Mouse (Mus musculus): ENCODE measurements around the gene Tnfaip8l1. TPM values are rescaled to one million over a fixed set of nuclear protein-coding genes. Genes with fewer than 3 reads are reported as not detected.

Tnfaip8l1 gene
- polyA plus RNA-seq, 1 experiment from 2014 or later = 12.7 TPM

- Histone ChIP-seq H3K9ac (ENCODE audit: low read depth, low read length) (no peak overlapping the region), H3K4me3 (ENCODE audit: low read length) (no peak overlapping the region), H3K9me3 (ENCODE audit: control insufficient read depth, low read length) (no peaks in the 10 kb centered on the region), H3K27me3 (replicated peaks; ENCODE audit: control insufficient read depth, insufficient read depth, low read length) (no peaks in the 10 kb centered on the region), H3K4me2 (ENCODE audit: low read depth, low read length) (no peak overlapping the region), H3K4me1 (ENCODE audit: control insufficient read depth, insufficient read depth, low read length) (peaks cover 10% of the 10 kb centered on the region; the same call in 1 of the 2 replicates), H3K36me3 (ENCODE audit: control insufficient read depth, insufficient read depth, low read length) (peaks cover 39% of the 10 kb centered on the region), H3K27ac (ENCODE audit: low read length) (0 out of 2 replicates have a peak overlapping the region, but pooled peaks have one; percentile 50)
- ATAC-seq = peak; percentile 12; the same call in 1 of the 2 replicates
- 69% methylated on average over 6 of the region's 6 CpGs for WGBS
Measured at GRCm38 (mm10) chr17:56206986-56207674, 44.9 kb downstream of the Tnfaip8l1 start.

GRCm38 (mm10) chr17:56207963-56208530 is 45.8 kb downstream of the Tnfaip8l1 start:
- no peak overlapping the region for H3K9ac ChIP-seq (ENCODE audit: low read depth, low read length)
- no peak overlapping the region for H3K4me2 ChIP-seq (ENCODE audit: low read depth, low read length)
- H3K36me3 ChIP-seq (ENCODE audit: control insufficient read depth, insufficient read depth, low read length) = peaks cover 40% of the 10 kb centered on the region
- no peaks in the 10 kb centered on the region for H3K27me3 ChIP-seq (replicated peaks; ENCODE audit: control insufficient read depth, insufficient read depth, low read length)
- no peaks in the 10 kb centered on the region for H3K9me3 ChIP-seq (ENCODE audit: control insufficient read depth, low read length)
- WGBS = 90% methylated on average over 9 of the region's 9 CpGs
- H3K4me1 ChIP-seq (ENCODE audit: control insufficient read depth, insufficient read depth, low read length) = peaks cover 10% of the 10 kb centered on the region; the same call in 1 of the 2 replicates
- no peak overlapping the region for H3K4me3 ChIP-seq (ENCODE audit: low read length)
- no peak for ATAC-seq
- no peak overlapping the region for H3K27ac ChIP-seq (ENCODE audit: low read length)

- 93% methylated on average over 3 of the region's 3 CpGs for WGBS
- no peak for ATAC-seq
- H3K4me1 ChIP-seq (ENCODE audit: control insufficient read depth, insufficient read depth, low read length) = peaks cover 10% of the 10 kb centered on the region; the same call in 1 of the 2 replicates
Measured at GRCm38 (mm10) chr17:56208821-56209220, 46.5 kb downstream of the Tnfaip8l1 start.

GRCm38 (mm10) chr17:56211090-56211489 is 48.8 kb downstream of the Tnfaip8l1 start:
- Histone ChIP-seq H3K36me3 (ENCODE audit: control insufficient read depth, insufficient read depth, low read length) (peaks cover 21% of the 10 kb centered on the region), H3K4me1 (ENCODE audit: control insufficient read depth, insufficient read depth, low read length) (peaks cover 10% of the 10 kb centered on the region; the same call in 1 of the 2 replicates), H3K9me3 (ENCODE audit: control insufficient read depth, low read length) (no peaks in the 10 kb centered on the region), H3K4me2 (ENCODE audit: low read depth, low read length) (no peak overlapping the region), H3K27ac (ENCODE audit: low read length) (0 out of 2 replicates have a peak overlapping the region, but pooled peaks have one; percentile 17), H3K9ac (ENCODE audit: low read depth, low read length) (no peak overlapping the region), H3K4me3 (ENCODE audit: low read length) (no peak overlapping the region), H3K27me3 (replicated peaks; ENCODE audit: control insufficient read depth, insufficient read depth, low read length) (no peaks in the 10 kb centered on the region)
- WGBS = 77% methylated on average over 2 of the region's 2 CpGs
- ATAC-seq = no peak

More at GRCm38 (mm10) chr17:56208821-56209220, 46.5 kb downstream of the Tnfaip8l1 start:
- Histone ChIP-seq H3K4me3 (ENCODE audit: low read length) (no peak overlapping the region), H3K9me3 (ENCODE audit: control insufficient read depth, low read length) (no peaks in the 10 kb centered on the region), H3K27me3 (replicated peaks; ENCODE audit: control insufficient read depth, insufficient read depth, low read length) (no peaks in the 10 kb centered on the region), H3K9ac (ENCODE audit: low read depth, low read length) (no peak overlapping the region), H3K27ac (ENCODE audit: low read length) (no peak overlapping the region), H3K4me2 (ENCODE audit: low read depth, low read length) (no peak overlapping the region), H3K36me3 (ENCODE audit: control insufficient read depth, insufficient read depth, low read length) (peaks cover 41% of the 10 kb centered on the region)

GRCm38 (mm10) chr17:56212676-56213075 is 50.4 kb downstream of the Tnfaip8l1 start:
- Histone ChIP-seq H3K9me3 (ENCODE audit: control insufficient read depth, low read length) (no peaks in the 10 kb centered on the region), H3K27me3 (replicated peaks; ENCODE audit: control insufficient read depth, insufficient read depth, low read length) (no peaks in the 10 kb centered on the region), H3K36me3 (ENCODE audit: control insufficient read depth, insufficient read depth, low read length) (peaks cover 15% of the 10 kb centered on the region; the same call in 1 of the 2 replicates), H3K4me2 (ENCODE audit: low read depth, low read length) (no peak overlapping the region), H3K4me1 (ENCODE audit: control insufficient read depth, insufficient read depth, low read length) (peaks cover 11% of the 10 kb centered on the region), H3K9ac (ENCODE audit: low read depth, low read length) (no peak overlapping the region), H3K27ac (ENCODE audit: low read length) (no peak overlapping the region), H3K4me3 (ENCODE audit: low read length) (no peak overlapping the region)
- 29% methylated on average over 6 of the region's 6 CpGs for WGBS
- peak; percentile 63 for ATAC-seq

- Histone ChIP-seq H3K27me3 (replicated peaks; ENCODE audit: control insufficient read depth, insufficient read depth, low read length) (no peaks in the 10 kb centered on the region), H3K9me3 (ENCODE audit: control insufficient read depth, low read length) (no peaks in the 10 kb centered on the region), H3K4me3 (ENCODE audit: low read length) (no peak overlapping the region), H3K27ac (ENCODE audit: low read length) (no peak overlapping the region), H3K9ac (ENCODE audit: low read depth, low read length) (no peak overlapping the region), H3K4me1 (ENCODE audit: control insufficient read depth, insufficient read depth, low read length) (peaks cover 16% of the 10 kb centered on the region), H3K4me2 (ENCODE audit: low read depth, low read length) (no peak overlapping the region), H3K36me3 (ENCODE audit: control insufficient read depth, insufficient read depth, low read length) (peaks cover 10% of the 10 kb centered on the region; the same call in 1 of the 2 replicates)
- no peak for ATAC-seq
- 88% methylated on average over 1 of the region's 1 CpGs for WGBS
Measured at GRCm38 (mm10) chr17:56214229-56214628, 52.0 kb downstream of the Tnfaip8l1 start.

- Histone ChIP-seq H3K27ac (ENCODE audit: low read length) (no peak overlapping the region), H3K27me3 (replicated peaks; ENCODE audit: control insufficient read depth, insufficient read depth, low read length) (no peaks in the 10 kb centered on the region), H3K9ac (ENCODE audit: low read depth, low read length) (peak overlapping the region; percentile 92), H3K9me3 (ENCODE audit: control insufficient read depth, low read length) (no peaks in the 10 kb centered on the region), H3K4me1 (ENCODE audit: control insufficient read depth, insufficient read depth, low read length) (peaks cover 16% of the 10 kb centered on the region), H3K4me2 (ENCODE audit: low read depth, low read length) (peak overlapping the region; percentile 87), H3K36me3 (ENCODE audit: control insufficient read depth, insufficient read depth, low read length) (peaks cover 3% of the 10 kb centered on the region; the same call in 1 of the 2 replicates), H3K4me3 (ENCODE audit: low read length) (peak overlapping the region; percentile 84)
- no peak for ATAC-seq
- 67% methylated on average over 13 of the region's 13 CpGs for WGBS
Measured at GRCm38 (mm10) chr17:56217670-56218069, 55.4 kb downstream of the Tnfaip8l1 start.

- Histone ChIP-seq H3K9me3 (ENCODE audit: control insufficient read depth, low read length) (no peaks in the 10 kb centered on the region), H3K9ac (ENCODE audit: low read depth, low read length) (peak within 1 kb of the TSS; percentile 92), H3K27ac (ENCODE audit: low read length) (peak within 1 kb of the TSS; percentile 82), H3K27me3 (replicated peaks; ENCODE audit: control insufficient read depth, insufficient read depth, low read length) (no peaks in the 10 kb centered on the region), H3K4me3 (ENCODE audit: low read length) (peak within 1 kb of the TSS; percentile 84), H3K4me2 (ENCODE audit: low read depth, low read length) (peak within 1 kb of the TSS; percentile 87), H3K4me1 (ENCODE audit: control insufficient read depth, insufficient read depth, low read length) (peaks cover 16% of the 10 kb centered on the region), H3K36me3 (ENCODE audit: control insufficient read depth, insufficient read depth, low read length) (no peaks in the 10 kb centered on the region; the same call in 1 of the 2 replicates)
- ATAC-seq = peak; percentile 99
- WGBS = under 1% methylated on average over 77 of the region's 78 CpGs
Measured at GRCm38 (mm10) chr17:56218377-56219191, 56.3 kb downstream of the Tnfaip8l1 start, which contains the start of gene Dpp9. Dpp9 (minus strand) TSS chr17:56218905.

GRCm38 (mm10) chr17:56219251-56219650 is 57.0 kb downstream of the Tnfaip8l1 start:
- peak; percentile 26 for ATAC-seq
- no peaks in the 10 kb centered on the region for H3K27me3 ChIP-seq (replicated peaks; ENCODE audit: control insufficient read depth, insufficient read depth, low read length)
- H3K4me2 ChIP-seq (ENCODE audit: low read depth, low read length) = peak overlapping the region; percentile 65
- peak overlapping the region; percentile 84 for H3K4me3 ChIP-seq (ENCODE audit: low read length)
- WGBS = 40% methylated on average over 12 of the region's 12 CpGs
- peaks cover 16% of the 10 kb centered on the region for H3K4me1 ChIP-seq (ENCODE audit: control insufficient read depth, insufficient read depth, low read length)
- H3K9me3 ChIP-seq (ENCODE audit: control insufficient read depth, low read length) = no peaks in the 10 kb centered on the region
- H3K27ac ChIP-seq (ENCODE audit: low read length) = peak overlapping the region; percentile 74
- H3K9ac ChIP-seq (ENCODE audit: low read depth, low read length) = peak overlapping the region; percentile 92
- H3K36me3 ChIP-seq (ENCODE audit: control insufficient read depth, insufficient read depth, low read length) = no peaks in the 10 kb centered on the region; the same call in 1 of the 2 replicates

Data from intestine, embryonic 16.5 days (tissue).